Mouse (Mus musculus): ENCODE results near the gene Taar8a.

DNA sequence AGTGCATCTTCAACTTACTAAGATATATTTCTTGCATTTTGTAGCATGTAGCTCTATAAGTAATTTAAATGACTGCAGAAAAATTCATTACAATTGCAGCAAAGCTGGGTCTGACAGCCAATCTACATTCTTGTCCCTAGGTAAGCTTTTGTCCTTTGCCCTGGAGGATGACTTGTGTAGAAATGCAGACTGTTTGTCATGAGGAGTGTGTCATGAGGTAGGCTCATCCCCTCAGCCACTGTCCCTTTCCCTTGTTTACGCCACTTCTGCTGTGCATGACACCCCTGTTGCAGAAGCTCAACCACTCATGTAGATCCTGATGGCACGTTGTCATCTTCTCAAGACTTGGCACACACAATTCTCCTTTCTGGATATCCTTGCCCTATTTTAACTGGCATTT, 10.9 kb downstream of the Taar8a start:
- TF ChIP-seq EP300 (optimal IDR thresholded peaks at IDR 0.05): no peak
- no peak for TF ChIP-seq CTCF (IDR thresholded peaks at IDR 0.05; ENCODE audit: low read depth)
